Mouse (Mus musculus) gonadal fat pad, adult 2 months (tissue): ENCODE data around the gene Zic2. TPM values are rescaled to one million over a fixed set of nuclear protein-coding genes. Genes with fewer than 3 reads are reported as not detected.
"Not testable (repeated sequence)": the region's sequence is repeated elsewhere in the genome, so short reads cannot be mapped to it uniquely, and the experiment has no call there.

Experiments used
- DNase-seq: peaks from one replicate; pipeline ENCODE4 v3.0.0-alpha.2; 2012; ENCODE audit warnings: low read depth
- polyA plus RNA-seq: library from polyadenylated mRNA; depleted of rRNA; stranded (reverse); fragments of >200 nt; gene quantifications from 2 replicates; pipeline ENCODE4 v1.2.3, GENCODE M21; 2012; rRNA removed

Zic2 gene
- 0.04 TPM in 1 of 2 replicates, not detected in the other for polyA plus RNA-seq

DNA sequence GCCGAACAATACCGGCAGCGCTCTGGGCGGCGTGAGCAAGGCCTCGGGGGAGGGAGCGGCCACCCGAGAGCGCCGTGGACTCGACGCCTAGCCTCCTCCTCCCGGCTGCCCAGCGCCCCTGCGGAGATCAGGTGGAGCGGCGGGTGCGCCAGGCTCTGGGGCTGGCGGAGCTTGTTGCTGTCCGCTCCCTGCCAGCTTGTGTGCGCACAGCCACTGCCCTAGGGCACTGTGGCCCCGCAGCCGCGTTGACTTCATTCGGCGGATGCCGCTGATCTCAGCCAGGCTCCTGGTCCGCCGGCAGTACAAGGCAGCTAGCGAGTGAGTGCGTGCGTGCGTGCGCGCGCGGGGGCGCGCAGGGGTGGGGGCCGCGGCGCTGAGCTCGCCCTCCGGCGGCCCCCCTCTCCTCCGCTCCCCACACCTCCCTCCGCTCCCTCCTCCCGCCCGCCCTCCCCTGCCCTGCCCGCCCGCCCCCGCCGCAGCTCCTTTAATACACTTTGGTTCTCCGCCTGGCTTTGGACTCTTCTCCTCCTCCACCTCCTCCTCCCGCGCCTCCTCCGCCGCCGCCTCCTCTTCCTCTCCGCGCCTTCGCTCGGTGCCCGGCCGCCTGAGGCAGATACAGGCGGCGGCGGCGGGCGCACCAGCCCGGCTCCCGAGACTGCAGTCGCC is at the start of gene Zic2:
Zic2 (plus strand) TSS at position 545 of the 666 bp plus-strand sequence.
- DNase-seq = no peak

GRCm38 (mm10) chr14:122426529-122427203 is 48.6 kb upstream of the Zic2 start:
- DNase-seq = no peak

DNA sequence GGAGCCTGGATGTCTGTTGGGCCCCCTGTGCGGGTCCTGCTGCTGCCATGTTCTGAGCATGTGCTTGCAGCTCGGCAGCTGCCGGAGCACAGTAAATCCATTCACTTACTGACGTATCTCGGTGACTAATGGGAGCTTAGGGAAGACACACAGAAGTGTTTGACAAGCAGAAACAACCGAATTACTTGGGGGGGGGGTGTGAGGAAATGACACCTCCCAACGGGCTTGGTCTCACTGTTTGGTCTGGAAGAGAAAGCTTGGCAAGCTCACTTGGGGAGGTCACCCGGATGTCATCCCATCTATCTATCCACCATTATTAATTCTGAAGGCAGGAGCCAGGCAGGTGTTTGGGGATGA is 48.1 kb upstream of the Zic2 start:
- DNase-seq = no peak

- no peak for DNase-seq
Measured at GRCm38 (mm10) chr14:122427654-122428053, 47.6 kb upstream of the Zic2 start.

- no peak for DNase-seq
Measured at GRCm38 (mm10) chr14:122432558-122432957, 42.7 kb upstream of the Zic2 start.

- DNase-seq = no peak
Measured at GRCm38 (mm10) chr14:122434039-122434438, 41.2 kb upstream of the Zic2 start.

- no peak for DNase-seq
Measured at GRCm38 (mm10) chr14:122436850-122437249, 38.4 kb upstream of the Zic2 start.

DNA sequence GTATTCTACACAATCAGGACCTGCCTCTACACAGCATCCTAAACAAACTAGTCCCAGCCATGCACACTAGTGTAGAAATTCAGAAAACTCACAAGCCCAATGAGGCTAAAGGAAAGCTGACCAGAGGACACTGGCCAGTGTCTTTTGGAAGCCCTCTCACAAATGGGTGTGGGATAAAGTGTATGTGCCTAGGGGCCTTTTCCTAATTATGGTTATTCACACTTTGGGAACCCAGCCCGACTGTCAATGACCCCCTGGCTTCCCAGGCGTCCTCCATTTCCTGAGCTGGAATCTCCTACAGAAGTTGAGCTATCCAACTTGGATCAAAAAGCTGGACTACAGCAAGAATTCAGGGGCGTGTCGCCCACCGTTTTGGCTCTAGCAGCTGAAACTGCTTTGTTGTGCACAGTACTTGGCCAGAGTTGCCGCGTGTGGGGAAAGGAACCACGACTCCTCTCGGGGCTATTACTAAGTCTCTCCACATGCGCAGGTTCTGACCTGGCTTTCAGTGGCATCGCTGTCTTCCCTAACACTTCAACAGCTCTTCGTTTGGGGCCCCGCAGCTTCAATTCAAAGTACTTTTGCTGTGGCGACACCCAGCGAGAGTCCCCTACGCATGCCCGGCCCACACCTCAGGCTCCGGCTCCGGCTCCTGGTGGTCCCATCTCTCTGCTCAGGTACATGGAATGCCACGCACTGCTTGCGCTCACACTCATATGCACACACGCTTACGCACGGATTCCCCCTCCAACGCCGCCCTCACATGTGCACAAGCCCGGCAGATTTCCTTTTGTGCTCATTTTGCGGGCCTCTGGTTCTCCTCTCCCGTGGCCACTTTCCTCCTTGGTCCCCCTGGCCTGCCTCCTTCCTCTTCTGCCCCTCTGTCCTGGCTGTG is 25.4 kb upstream of the Zic2 start:
- DNase-seq = no peak

DNA sequence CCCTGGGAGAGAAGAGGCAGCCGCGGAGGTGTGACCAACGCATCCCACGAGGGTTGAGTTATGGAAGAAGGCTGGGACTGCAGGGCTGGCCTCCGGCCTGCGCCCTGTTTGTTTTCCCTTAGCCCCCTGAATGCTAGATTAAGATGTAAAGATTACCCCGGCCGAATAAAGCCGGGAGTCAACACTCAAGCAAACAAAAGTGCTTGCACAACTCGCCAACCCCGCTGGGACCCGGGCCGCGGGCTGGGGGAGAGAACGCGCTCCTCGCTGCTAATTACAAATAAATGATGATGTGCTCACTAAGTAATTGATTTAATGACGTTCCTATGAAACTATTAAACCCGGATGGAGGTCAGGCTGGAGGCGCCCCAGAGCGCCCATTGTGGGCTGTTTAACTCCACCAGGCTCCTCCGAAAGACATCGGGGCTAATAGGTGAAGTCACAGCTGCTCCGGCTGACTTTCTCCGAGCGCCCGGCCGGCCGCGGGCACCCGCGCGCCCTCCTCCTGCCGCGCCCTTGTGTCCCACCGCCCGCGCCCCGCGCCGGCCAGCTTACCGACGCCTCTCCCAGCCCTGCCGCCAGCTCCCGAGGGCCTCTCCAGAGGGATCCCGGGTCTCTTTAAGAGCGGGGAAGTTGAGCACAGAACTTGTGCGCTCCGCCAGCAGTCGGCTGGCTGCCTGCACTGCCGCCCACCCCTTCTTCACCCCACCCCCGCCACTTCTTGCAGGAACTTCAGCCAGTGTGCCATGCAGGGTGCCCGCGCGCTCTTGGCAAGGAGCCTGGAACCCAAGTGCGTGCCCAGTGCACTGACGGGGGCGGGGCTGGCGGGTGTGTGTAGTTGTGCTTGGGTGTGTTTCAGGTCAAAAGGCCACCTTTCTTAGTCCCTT is 24.5 kb upstream of the Zic2 start, which contains the start of gene Gm5089:
Gm5089 (minus strand) TSS at position 620 of the 887 bp plus-strand sequence.
- no peak for DNase-seq

DNA sequence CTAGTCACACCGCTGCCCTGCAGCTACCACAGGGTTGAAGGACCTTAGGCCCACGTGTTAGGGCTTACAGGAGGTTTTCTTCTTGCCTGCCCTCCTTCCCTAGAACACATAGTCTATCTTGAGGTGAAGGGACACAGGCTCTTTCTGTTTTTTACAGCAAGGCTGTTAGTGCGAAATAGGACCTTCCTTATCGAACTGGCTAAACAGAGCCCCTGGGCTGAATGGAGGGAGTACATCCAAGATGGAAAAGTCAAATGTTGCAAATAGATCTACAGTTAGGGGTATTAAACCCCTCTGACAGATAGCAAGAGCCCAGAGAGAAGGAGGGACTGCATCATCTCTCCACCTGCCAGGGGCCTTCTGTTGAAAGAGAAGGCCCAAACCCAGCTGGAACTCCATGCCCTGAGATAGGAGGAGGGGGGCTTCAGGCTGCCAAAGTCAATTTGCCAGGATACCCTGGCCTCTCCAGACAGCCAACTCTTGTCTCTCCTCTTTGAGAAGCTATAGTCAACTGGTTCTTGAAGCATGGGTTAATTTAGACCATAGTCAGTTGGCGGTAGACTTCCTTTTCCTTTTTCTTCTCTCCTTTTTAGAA is 23.6 kb upstream of the Zic2 start:
- no peak for DNase-seq

DNA sequence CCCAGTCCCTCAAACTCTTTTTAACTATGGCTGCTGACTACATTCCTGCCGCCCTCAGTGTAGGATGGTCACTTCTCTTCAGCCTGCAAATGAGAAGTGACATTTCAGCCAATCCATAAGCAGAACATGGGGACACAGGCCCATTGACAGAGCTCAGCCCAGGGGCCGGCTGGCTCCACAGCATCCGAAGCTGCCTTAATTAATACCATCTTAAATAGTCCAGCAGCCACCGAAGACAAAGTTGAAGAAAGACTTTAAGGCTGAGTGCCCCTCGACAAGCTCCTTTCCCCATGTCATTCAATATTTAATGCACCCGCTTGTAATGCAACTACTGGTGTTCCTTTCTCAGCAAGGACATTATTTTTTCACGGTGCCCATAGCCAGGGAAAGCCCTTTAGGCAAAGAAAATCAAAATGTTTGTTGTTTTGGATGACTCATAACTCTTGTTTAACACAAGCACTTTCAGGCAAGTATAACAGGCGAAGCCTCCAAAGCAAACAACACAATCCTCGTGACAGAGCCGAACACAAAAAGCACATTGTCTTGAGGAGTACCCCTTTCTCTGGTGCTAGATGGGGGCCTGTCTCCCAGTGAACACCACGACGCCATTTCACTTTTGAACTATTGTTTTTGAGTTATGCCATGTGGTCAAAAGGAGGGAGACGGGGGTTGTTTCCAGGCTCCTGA is 22.4 kb upstream of the Zic2 start:
- DNase-seq = no peak

DNA sequence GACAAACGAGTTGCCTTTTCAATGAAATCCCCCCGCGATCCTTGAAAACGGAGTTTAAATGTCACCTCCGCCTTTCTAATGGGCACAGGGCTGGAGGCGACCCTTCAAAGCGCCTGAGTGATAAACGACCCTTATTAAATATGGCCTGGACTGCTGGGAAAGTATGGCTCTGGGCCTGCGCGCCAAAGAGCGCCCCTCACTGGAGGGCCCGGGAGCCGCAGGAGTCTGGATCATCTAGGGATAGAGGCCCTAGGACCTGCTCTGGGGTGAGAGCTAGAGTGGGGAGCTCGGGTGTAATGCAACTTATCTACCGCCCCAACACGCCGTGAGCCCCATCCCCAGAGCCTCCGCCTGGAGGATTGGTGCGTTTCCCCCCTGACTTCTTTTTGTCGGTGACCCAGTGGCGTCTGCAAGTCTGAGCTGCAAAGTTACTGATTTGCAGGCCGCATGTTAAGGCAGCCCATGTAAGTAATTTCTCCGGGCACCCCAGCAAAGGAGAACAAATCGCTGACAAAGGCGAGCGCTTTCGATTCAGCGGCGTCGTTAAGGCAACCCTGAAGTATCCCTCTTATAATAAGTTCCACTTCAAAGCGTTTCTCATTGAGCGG is 21.7 kb upstream of the Zic2 start:
- DNase-seq = no peak

- no peak for DNase-seq
Measured at GRCm38 (mm10) chr14:122453996-122454738, 21.1 kb upstream of the Zic2 start.

DNA sequence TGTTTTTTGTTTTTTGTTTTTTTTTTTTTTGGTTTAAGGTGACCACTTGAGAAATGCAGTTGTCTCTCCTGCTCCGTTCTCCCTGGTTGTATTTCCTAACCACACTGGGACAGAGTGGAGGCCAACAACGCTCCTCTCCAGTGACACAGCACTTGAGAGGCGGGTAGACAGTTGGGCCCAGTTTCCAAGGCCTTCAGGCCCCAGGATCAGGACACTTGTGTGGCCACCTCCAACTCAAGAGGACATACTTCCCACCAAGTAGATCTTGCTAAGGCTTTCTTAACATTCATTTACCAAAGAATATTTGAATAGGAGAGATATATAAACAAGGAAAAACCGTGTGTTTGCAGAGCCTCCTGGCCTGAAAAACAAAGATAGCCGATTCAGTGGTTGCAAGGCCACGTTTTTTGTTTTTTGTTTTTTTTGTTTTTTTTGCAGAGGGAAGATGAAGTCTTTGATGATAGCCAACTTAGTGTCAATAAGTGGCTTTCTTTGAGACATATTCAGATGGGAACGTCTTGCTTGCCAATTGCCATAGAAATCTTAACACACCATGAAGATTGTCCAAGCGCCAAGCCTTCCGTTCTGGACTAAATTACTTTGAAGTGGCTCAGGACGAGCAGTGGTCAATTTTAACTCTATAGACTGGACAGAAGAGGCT is 20.2 kb upstream of the Zic2 start:
- DNase-seq = no peak

- DNase-seq = no peak
Measured at GRCm38 (mm10) chr14:122455562-122455958, 19.7 kb upstream of the Zic2 start.

GRCm38 (mm10) chr14:122459332-122459731 is 15.9 kb upstream of the Zic2 start:
- not testable (repeated sequence) for DNase-seq

- no peak for DNase-seq
Measured at GRCm38 (mm10) chr14:122459776-122460175, 15.5 kb upstream of the Zic2 start.

DNA sequence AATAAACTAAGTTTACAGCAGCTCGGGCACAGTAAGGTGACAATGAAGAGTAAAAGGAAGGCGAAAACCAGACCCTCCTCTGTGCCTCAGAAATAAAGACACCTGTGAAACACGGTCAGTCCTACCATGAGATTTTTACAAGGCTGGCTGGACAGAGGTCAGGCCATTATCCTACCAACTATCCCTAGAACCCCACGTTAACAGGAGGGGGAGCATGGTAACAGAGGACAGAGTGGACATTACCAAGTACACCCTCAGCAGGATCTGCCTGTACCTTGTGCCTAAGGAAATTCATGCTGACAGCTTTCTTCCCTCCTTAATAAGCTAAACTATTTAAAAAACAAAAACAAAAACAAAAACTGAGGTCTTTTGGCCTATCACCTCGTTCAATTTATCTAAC is 15.0 kb upstream of the Zic2 start:
- no peak for DNase-seq

GRCm38 (mm10) chr14:122461500-122461899 is 13.7 kb upstream of the Zic2 start:
- DNase-seq = no peak
